Mouse (Mus musculus): ENCODE measurements around the gene Clba1. TPM values are rescaled to one million over a fixed set of nuclear protein-coding genes. Genes with fewer than 3 reads are reported as not detected.
A peak's percentile ranks its signal among the peaks of the same experiment; 100 is the strongest.

Clba1 gene
- total RNA-seq, 1 experiment, result 5.0 TPM

- Histone ChIP-seq H3K4me3 (ENCODE audit: insufficient read depth in 1 of 2, low read depth in 1 of 2, low read length in 2 of 2, poor library complexity in 1 of 2, severe bottlenecking in 1 of 2) (no peak overlapping the region), H3K9me3 (ENCODE audit: control insufficient read depth, insufficient read depth, low read depth, low read length) (no peaks in the 10 kb centered on the region), H3K27ac (ENCODE audit: insufficient read depth, low read depth, low read length, poor library complexity, severe bottlenecking) (peak overlapping the region; percentile 35; the same call in 1 of the 2 replicates), H3K36me3 (ENCODE audit: control insufficient read depth, insufficient read depth, low read length, poor library complexity, severe bottlenecking) (no peaks in the 10 kb centered on the region), H3K9ac (ENCODE audit: insufficient read depth, low read depth, low read length, poor library complexity, severe bottlenecking) (no peak overlapping the region), H3K4me1 (ENCODE audit: control insufficient read depth in 2 of 2, insufficient read depth in 2 of 2, low read length in 2 of 2, poor library complexity in 1 of 2) (peaks cover 2 to 20% of the 10 kb centered on the region in 2 experiments; a peak in 2 of 4 replicates)
- TF ChIP-seq ZC3H11A (IDR thresholded peaks at IDR 0.05; ENCODE audit: borderline replicate concordance, low read depth, low read length) (no peak), MAFK (IDR thresholded peaks at IDR 0.05; ENCODE audit: insufficient read depth, low read depth, low read length) (peak; percentile 72; the same call in 1 of the 2 replicates), CHD2 (IDR thresholded peaks at IDR 0.05; ENCODE audit: low read depth, low read length) (no peak), ZNF384 (IDR thresholded peaks at IDR 0.05; ENCODE audit: low read depth, low read length) (no peak)
- no peak for DNase-seq (ENCODE audit: low read depth, low spot score)
- in situ Hi-C loops (cut with MboI; ENCODE audit: low sequenced_read_pairs in 2 of 2, unreplicated experiment in 2 of 2), result no loop called here
These were observed 42.4 kb downstream of the Clba1 start for GRCm38 (mm10) chr12:112851116-112851515.

DNA sequence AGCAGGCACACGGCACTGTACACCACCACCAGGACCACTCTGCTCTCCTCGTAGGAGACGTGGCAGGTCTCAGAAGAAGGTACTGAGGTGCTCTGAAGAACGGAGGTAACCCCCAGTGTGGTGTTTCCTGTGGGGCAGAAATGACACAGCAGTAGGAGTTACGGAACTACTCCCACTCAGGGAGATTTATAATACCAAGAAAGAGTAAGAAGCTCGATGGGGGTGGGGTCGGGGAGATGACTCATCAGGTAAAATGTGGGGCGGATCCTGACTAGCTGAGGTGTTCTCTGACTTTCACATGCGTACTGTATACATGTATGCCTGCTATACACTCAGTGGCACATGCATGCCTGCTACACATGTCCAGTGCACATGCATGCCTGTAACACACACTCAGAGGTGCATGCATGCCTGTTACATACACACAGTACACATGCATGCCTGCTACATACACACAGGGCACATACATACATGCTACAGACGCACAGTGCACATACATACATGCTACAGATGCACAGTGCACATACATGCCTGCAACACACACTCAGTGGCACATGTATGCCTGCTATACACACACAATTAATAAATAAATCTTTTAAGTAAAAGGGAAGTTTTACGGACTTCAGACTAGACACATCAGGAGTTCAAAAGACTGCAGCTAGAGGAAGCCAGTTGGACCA, 44.5 kb downstream of the Clba1 start:
- Histone ChIP-seq H3K9me3 (ENCODE audit: control insufficient read depth, insufficient read depth, low read depth, low read length) (no peaks in the 10 kb centered on the region), H3K27ac (ENCODE audit: insufficient read depth, low read depth, low read length, poor library complexity, severe bottlenecking) (no peak overlapping the region), H3K4me1 (ENCODE audit: control insufficient read depth in 2 of 2, insufficient read depth in 2 of 2, low read length in 2 of 2, poor library complexity in 1 of 2) (peaks cover 2 to 20% of the 10 kb centered on the region in 2 experiments; a peak in 2 of 4 replicates), H3K36me3 (ENCODE audit: control insufficient read depth, insufficient read depth, low read length, poor library complexity, severe bottlenecking) (no peaks in the 10 kb centered on the region), H3K4me3 (ENCODE audit: insufficient read depth in 1 of 2, low read depth in 1 of 2, low read length in 2 of 2, poor library complexity in 1 of 2, severe bottlenecking in 1 of 2) (no peak overlapping the region), H3K9ac (ENCODE audit: insufficient read depth, low read depth, low read length, poor library complexity, severe bottlenecking) (no peak overlapping the region)
- DNase-seq (ENCODE audit: low read depth, low spot score), result no peak
- in situ Hi-C loops (cut with MboI; ENCODE audit: low sequenced_read_pairs in 2 of 2, unreplicated experiment in 2 of 2), result no loop called here
- no peak for TF ChIP-seq ZNF384 (IDR thresholded peaks at IDR 0.05; ENCODE audit: low read depth, low read length)

GRCm38 (mm10) chr12:112854610-112855333, 46.0 kb downstream of the Clba1 start:
- no peaks in the 10 kb centered on the region for H3K36me3 ChIP-seq (ENCODE audit: control insufficient read depth, insufficient read depth, low read length, poor library complexity, severe bottlenecking)
- in situ Hi-C loops (cut with MboI; ENCODE audit: low sequenced_read_pairs in 2 of 2, unreplicated experiment in 2 of 2), result no loop called here
- H3K27ac ChIP-seq (ENCODE audit: insufficient read depth, low read depth, low read length, poor library complexity, severe bottlenecking), result no peak overlapping the region
- H3K4me1 ChIP-seq (ENCODE audit: control insufficient read depth in 2 of 2, insufficient read depth in 2 of 2, low read length in 2 of 2, poor library complexity in 1 of 2), result peaks cover 2 to 20% of the 10 kb centered on the region in 2 experiments; a peak in 2 of 4 replicates
- TF ChIP-seq CHD2 (IDR thresholded peaks at IDR 0.05; ENCODE audit: low read depth, low read length) (no peak), ZC3H11A (IDR thresholded peaks at IDR 0.05; ENCODE audit: borderline replicate concordance, low read depth, low read length) (no peak), MAFK (IDR thresholded peaks at IDR 0.05; ENCODE audit: insufficient read depth, low read depth, low read length) (no peak), HCFC1 (IDR thresholded peaks at IDR 0.05; ENCODE audit: borderline replicate concordance, insufficient read depth, low read length) (no peak), ZNF384 (IDR thresholded peaks at IDR 0.05; ENCODE audit: low read depth, low read length) (no peak)
- no peak for DNase-seq (ENCODE audit: low read depth, low spot score)
- no peak overlapping the region for H3K4me3 ChIP-seq (ENCODE audit: insufficient read depth in 1 of 2, low read depth in 1 of 2, low read length in 2 of 2, poor library complexity in 1 of 2, severe bottlenecking in 1 of 2)
- no peaks in the 10 kb centered on the region for H3K9me3 ChIP-seq (ENCODE audit: control insufficient read depth, insufficient read depth, low read depth, low read length)
- H3K9ac ChIP-seq (ENCODE audit: insufficient read depth, low read depth, low read length, poor library complexity, severe bottlenecking), result no peak overlapping the region

GRCm38 (mm10) chr12:112856338-112856737, 47.6 kb downstream of the Clba1 start:
- no peak for DNase-seq (ENCODE audit: low read depth, low spot score)
- Histone ChIP-seq H3K36me3 (ENCODE audit: control insufficient read depth, insufficient read depth, low read length, poor library complexity, severe bottlenecking) (no peaks in the 10 kb centered on the region), H3K4me1 (ENCODE audit: control insufficient read depth in 2 of 2, insufficient read depth in 2 of 2, low read length in 2 of 2, poor library complexity in 1 of 2) (peaks cover 2 to 12% of the 10 kb centered on the region in 2 experiments; a peak in 2 of 4 replicates), H3K9me3 (ENCODE audit: control insufficient read depth, insufficient read depth, low read depth, low read length) (no peaks in the 10 kb centered on the region), H3K27ac (ENCODE audit: insufficient read depth, low read depth, low read length, poor library complexity, severe bottlenecking) (no peak overlapping the region), H3K9ac (ENCODE audit: insufficient read depth, low read depth, low read length, poor library complexity, severe bottlenecking) (no peak overlapping the region), H3K4me3 (ENCODE audit: insufficient read depth in 1 of 2, low read depth in 1 of 2, low read length in 2 of 2, poor library complexity in 1 of 2, severe bottlenecking in 1 of 2) (no peak overlapping the region)
- no peak for TF ChIP-seq HCFC1 (IDR thresholded peaks at IDR 0.05; ENCODE audit: borderline replicate concordance, insufficient read depth, low read length)
- no peak for TF ChIP-seq CHD2 (IDR thresholded peaks at IDR 0.05; ENCODE audit: low read depth, low read length)
- TF ChIP-seq ZC3H11A (IDR thresholded peaks at IDR 0.05; ENCODE audit: borderline replicate concordance, low read depth, low read length), result no peak
- TF ChIP-seq ZNF384 (IDR thresholded peaks at IDR 0.05; ENCODE audit: low read depth, low read length), result no peak
- TF ChIP-seq MAFK (IDR thresholded peaks at IDR 0.05; ENCODE audit: insufficient read depth, low read depth, low read length), result no peak
- in situ Hi-C loops (cut with MboI; ENCODE audit: low sequenced_read_pairs in 2 of 2, unreplicated experiment in 2 of 2), result no loop called here
